Mouse (Mus musculus): ENCODE results near the gene Wnt5b. TPM values are rescaled to one million over a fixed set of nuclear protein-coding genes. Genes with fewer than 3 reads are reported as not detected.

The Wnt5b gene
- polyA plus RNA-seq, 2 experiments, result 13.3 to 17.5 TPM

DNA sequence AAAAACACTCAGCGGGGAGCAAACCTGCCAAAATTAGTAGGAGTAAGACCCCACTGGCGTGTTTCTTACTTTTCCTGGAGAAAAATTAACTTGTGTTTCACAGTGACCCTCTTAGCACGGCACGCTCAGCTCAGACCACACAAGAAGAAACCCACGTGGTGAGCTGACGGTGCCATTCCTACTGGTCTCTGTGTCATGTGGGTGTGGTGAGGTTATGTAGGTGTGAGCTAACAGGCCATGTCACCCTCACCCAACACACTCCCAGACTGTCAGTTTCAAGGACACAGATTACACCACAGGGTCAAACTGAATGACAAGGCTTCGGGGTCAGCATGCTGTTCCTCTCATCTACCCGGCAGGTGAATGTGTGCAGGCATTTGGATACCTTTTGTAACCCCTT is 39.4 kb downstream of the Wnt5b start:
- ATAC-seq (ENCODE audit: low FRiP score, low read depth) (no peak), DNase-seq (ENCODE audit: low spot score) (no peak)
- no peak for TF ChIP-seq POLR2A (IDR thresholded peaks at IDR 0.05; ENCODE audit: borderline replicate concordance, extremely low read depth, insufficient read depth, insufficient read length)
- Histone ChIP-seq H3K9me3 (ENCODE audit: control insufficient read depth, low read length) (no peaks in the 10 kb centered on the region), H3K27me3 (ENCODE audit: control insufficient read depth, insufficient read depth, low read length) (no peaks in the 10 kb centered on the region), H3K4me2 (replicated peaks; ENCODE audit: low read depth, low read length, severe bottlenecking) (no peak overlapping the region), H3K4me3 (replicated peaks; ENCODE audit: low read length) (no peak overlapping the region), H3K36me3 (ENCODE audit: control insufficient read depth, insufficient read depth, low read length) (no peaks in the 10 kb centered on the region), H3K9ac (ENCODE audit: low read depth, low read length, severe bottlenecking) (no peak overlapping the region), H3K27ac (replicated peaks; ENCODE audit: low read depth, low read length) (no peak overlapping the region), H3K4me1 (ENCODE audit: control insufficient read depth, insufficient read depth, low read length) (0 out of 2 replicates have a peak, but pooled peaks cover 3% of the 10 kb centered on the region)
- WGBS, result 87% methylated on average over 8 of the region's 8 CpGs

- H3K4me1 ChIP-seq (ENCODE audit: control insufficient read depth, insufficient read depth, low read length), result peaks cover 7% of the 10 kb centered on the region; the same call in 1 of the 2 replicates
- TF ChIP-seq POLR2A (IDR thresholded peaks at IDR 0.05; ENCODE audit: borderline replicate concordance, extremely low read depth, insufficient read depth, insufficient read length), result no peak
- H3K9me3 ChIP-seq (ENCODE audit: control insufficient read depth, low read length), result no peaks in the 10 kb centered on the region
- no peak overlapping the region for H3K9ac ChIP-seq (ENCODE audit: low read depth, low read length, severe bottlenecking)
- WGBS, result 50% methylated on average over 9 of the region's 9 CpGs
- H3K36me3 ChIP-seq (ENCODE audit: control insufficient read depth, insufficient read depth, low read length), result no peaks in the 10 kb centered on the region
- no peaks in the 10 kb centered on the region for H3K27me3 ChIP-seq (ENCODE audit: control insufficient read depth, insufficient read depth, low read length)
- DNase-seq (ENCODE audit: low spot score) (no peak), ATAC-seq (ENCODE audit: low FRiP score, low read depth) (no peak)
- H3K4me3 ChIP-seq (replicated peaks; ENCODE audit: low read length), result no peak overlapping the region
- no peak overlapping the region for H3K27ac ChIP-seq (replicated peaks; ENCODE audit: low read depth, low read length)
- H3K4me2 ChIP-seq (replicated peaks; ENCODE audit: low read depth, low read length, severe bottlenecking), result no peak overlapping the region
Measured at GRCm38 (mm10) chr6:119502031-119502430, 42.1 kb downstream of the Wnt5b start.

GRCm38 (mm10) chr6:119500086-119500485 is 44.1 kb downstream of the Wnt5b start:
- TF ChIP-seq POLR2A (IDR thresholded peaks at IDR 0.05; ENCODE audit: borderline replicate concordance, extremely low read depth, insufficient read depth, insufficient read length), result no peak
- Histone ChIP-seq H3K9ac (ENCODE audit: low read depth, low read length, severe bottlenecking) (no peak overlapping the region), H3K27me3 (ENCODE audit: control insufficient read depth, insufficient read depth, low read length) (no peaks in the 10 kb centered on the region), H3K4me2 (replicated peaks; ENCODE audit: low read depth, low read length, severe bottlenecking) (no peak overlapping the region), H3K27ac (replicated peaks; ENCODE audit: low read depth, low read length) (no peak overlapping the region), H3K9me3 (ENCODE audit: control insufficient read depth, low read length) (no peaks in the 10 kb centered on the region), H3K36me3 (ENCODE audit: control insufficient read depth, insufficient read depth, low read length) (no peaks in the 10 kb centered on the region), H3K4me3 (replicated peaks; ENCODE audit: low read length) (no peak overlapping the region), H3K4me1 (ENCODE audit: control insufficient read depth, insufficient read depth, low read length) (peaks cover 7% of the 10 kb centered on the region; the same call in 1 of the 2 replicates)
- 58% methylated on average over 5 of the region's 5 CpGs for WGBS
- DNase-seq (ENCODE audit: low spot score), result no peak
- no peak for ATAC-seq (ENCODE audit: low FRiP score, low read depth)

GRCm38 (mm10) chr6:119499271-119499670 is 44.9 kb downstream of the Wnt5b start:
- Histone ChIP-seq H3K4me3 (replicated peaks; ENCODE audit: low read length) (no peak overlapping the region), H3K4me1 (ENCODE audit: control insufficient read depth, insufficient read depth, low read length) (peaks cover 7% of the 10 kb centered on the region; the same call in 1 of the 2 replicates), H3K4me2 (replicated peaks; ENCODE audit: low read depth, low read length, severe bottlenecking) (no peak overlapping the region), H3K9ac (ENCODE audit: low read depth, low read length, severe bottlenecking) (no peak overlapping the region), H3K27me3 (ENCODE audit: control insufficient read depth, insufficient read depth, low read length) (no peaks in the 10 kb centered on the region), H3K9me3 (ENCODE audit: control insufficient read depth, low read length) (no peaks in the 10 kb centered on the region), H3K36me3 (ENCODE audit: control insufficient read depth, insufficient read depth, low read length) (no peaks in the 10 kb centered on the region), H3K27ac (replicated peaks; ENCODE audit: low read depth, low read length) (no peak overlapping the region)
- 0 out of 2 replicates have a peak, but pooled peaks have one; percentile 12 for ATAC-seq (ENCODE audit: low FRiP score, low read depth)
- TF ChIP-seq POLR2A (IDR thresholded peaks at IDR 0.05; ENCODE audit: borderline replicate concordance, extremely low read depth, insufficient read depth, insufficient read length), result no peak
- DNase-seq (ENCODE audit: low spot score), result peak; percentile 58
- WGBS, result 31% methylated on average over 5 of the region's 5 CpGs

DNA sequence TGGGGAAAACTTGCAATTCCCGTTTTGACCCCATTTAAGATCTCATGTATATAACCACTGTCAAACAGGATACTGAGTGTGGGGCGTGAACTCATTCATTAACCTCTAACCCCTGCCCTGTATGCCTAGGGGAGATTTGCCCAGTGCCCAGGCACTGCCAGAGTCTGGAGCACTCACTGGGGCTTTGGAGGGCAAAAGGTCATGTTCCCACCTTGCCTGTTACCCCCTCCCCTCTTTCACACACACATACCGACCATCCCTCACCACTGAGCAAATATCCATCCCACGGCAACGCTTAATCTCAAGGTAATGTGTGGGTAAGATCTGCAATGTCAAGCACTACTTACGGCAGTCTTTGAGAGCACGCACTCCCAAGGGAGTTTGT is 51.5 kb downstream of the Wnt5b start:
- no peak overlapping the region; the same call in 1 of the 2 replicates for H3K9ac ChIP-seq (ENCODE audit: low read depth, low read length, severe bottlenecking)
- H3K9me3 ChIP-seq (ENCODE audit: control insufficient read depth, low read length), result no peaks in the 10 kb centered on the region
- peaks cover 8% of the 10 kb centered on the region for H3K4me1 ChIP-seq (ENCODE audit: control insufficient read depth, insufficient read depth, low read length)
- H3K4me2 ChIP-seq (replicated peaks; ENCODE audit: low read depth, low read length, severe bottlenecking), result no peak overlapping the region
- H3K27me3 ChIP-seq (ENCODE audit: control insufficient read depth, insufficient read depth, low read length), result no peaks in the 10 kb centered on the region
- H3K4me3 ChIP-seq (replicated peaks; ENCODE audit: low read length), result no peak overlapping the region
- no peak for DNase-seq (ENCODE audit: low spot score)
- no peak for TF ChIP-seq POLR2A (IDR thresholded peaks at IDR 0.05; ENCODE audit: borderline replicate concordance, extremely low read depth, insufficient read depth, insufficient read length)
- 40% methylated on average over 7 of the region's 7 CpGs for WGBS
- H3K36me3 ChIP-seq (ENCODE audit: control insufficient read depth, insufficient read depth, low read length), result no peaks in the 10 kb centered on the region
- no peak for ATAC-seq (ENCODE audit: low FRiP score, low read depth)
- H3K27ac ChIP-seq (replicated peaks; ENCODE audit: low read depth, low read length), result no peak overlapping the region

Data from limb, embryonic 14.5 days (tissue).